Mouse (Mus musculus) spleen, embryonic (tissue): ENCODE data around the gene Wwc1.

Experiments used
- CTCF ChIA-PET: fragments of 350-600 bp; sonication (Branson Sonifier 250); formaldehyde crosslinking; loops from one replicate; lab custom pipeline; 2022; lab: Charles Lee

Gene Wwc1

GRCm38 (mm10) chr11:35972270-35972931 is 7.9 kb downstream of the Wwc1 start:
- CTCF ChIA-PET, result no interaction called here

GRCm38 (mm10) chr11:35970806-35971705 is 9.3 kb downstream of the Wwc1 start:
- CTCF ChIA-PET, result no interaction called here

- CTCF ChIA-PET, result no interaction called here
These were observed 12.0 kb downstream of the Wwc1 start for GRCm38 (mm10) chr11:35968291-35968690.

- CTCF ChIA-PET, result no interaction called here
These were observed 16.3 kb downstream of the Wwc1 start for GRCm38 (mm10) chr11:35963981-35964549.

- CTCF ChIA-PET, result no interaction called here
These were observed 16.8 kb downstream of the Wwc1 start for GRCm38 (mm10) chr11:35963554-35963953.

- CTCF ChIA-PET, result no interaction called here
These were observed 17.9 kb downstream of the Wwc1 start for GRCm38 (mm10) chr11:35962431-35962830.

- CTCF ChIA-PET, result no interaction called here
These were observed 21.1 kb downstream of the Wwc1 start for GRCm38 (mm10) chr11:35959270-35959669.

- CTCF ChIA-PET, result no interaction called here
These were observed 24.8 kb downstream of the Wwc1 start for GRCm38 (mm10) chr11:35955572-35955971.

- CTCF ChIA-PET, result no interaction called here
These were observed 27.1 kb downstream of the Wwc1 start for GRCm38 (mm10) chr11:35953179-35953578.

- CTCF ChIA-PET, result no interaction called here
These were observed 28.6 kb downstream of the Wwc1 start for GRCm38 (mm10) chr11:35951727-35952065.

- CTCF ChIA-PET, result no interaction called here
These were observed 29.1 kb downstream of the Wwc1 start for GRCm38 (mm10) chr11:35951058-35951726.

GRCm38 (mm10) chr11:35950466-35950865 is 29.9 kb downstream of the Wwc1 start:
- CTCF ChIA-PET, result no interaction called here

GRCm38 (mm10) chr11:35950011-35950410 is 30.3 kb downstream of the Wwc1 start:
- CTCF ChIA-PET, result no interaction called here

- CTCF ChIA-PET, result no interaction called here
These were observed 31.9 kb downstream of the Wwc1 start for GRCm38 (mm10) chr11:35948457-35948881.

- CTCF ChIA-PET, result no interaction called here
These were observed 32.4 kb downstream of the Wwc1 start for GRCm38 (mm10) chr11:35947944-35948343.

GRCm38 (mm10) chr11:35945187-35945586 is 35.1 kb downstream of the Wwc1 start:
- CTCF ChIA-PET, result no interaction called here

GRCm38 (mm10) chr11:35941641-35942040 is 38.7 kb downstream of the Wwc1 start:
- CTCF ChIA-PET, result no interaction called here

GRCm38 (mm10) chr11:35941064-35941463 is 39.3 kb downstream of the Wwc1 start:
- CTCF ChIA-PET, result no interaction called here

- CTCF ChIA-PET, result no interaction called here
These were observed 41.4 kb downstream of the Wwc1 start for GRCm38 (mm10) chr11:35938790-35939385.

GRCm38 (mm10) chr11:35935645-35936044 is 44.7 kb downstream of the Wwc1 start:
- CTCF ChIA-PET, result no interaction called here

GRCm38 (mm10) chr11:35935133-35935532 is 45.2 kb downstream of the Wwc1 start:
- CTCF ChIA-PET, result interaction anchor here (0.6 kb wide), 1 partner anchor 437 kb away, joined by 3 read pairs; no protein-coding TSS in a partner anchor
